Mouse (Mus musculus): ENCODE data around the gene Msh5. TPM values are rescaled to one million over a fixed set of nuclear protein-coding genes. Genes with fewer than 3 reads are reported as not detected.

The Msh5 gene
- 0.55 TPM for polyA plus RNA-seq (2014; fragmentation: Illumina TruSeq; extraction: RNeasy Lipid Tissue Mini Kit (QIAGEN cat#74804); ENCODE audit: low read depth, low replicate concordance)

DNA sequence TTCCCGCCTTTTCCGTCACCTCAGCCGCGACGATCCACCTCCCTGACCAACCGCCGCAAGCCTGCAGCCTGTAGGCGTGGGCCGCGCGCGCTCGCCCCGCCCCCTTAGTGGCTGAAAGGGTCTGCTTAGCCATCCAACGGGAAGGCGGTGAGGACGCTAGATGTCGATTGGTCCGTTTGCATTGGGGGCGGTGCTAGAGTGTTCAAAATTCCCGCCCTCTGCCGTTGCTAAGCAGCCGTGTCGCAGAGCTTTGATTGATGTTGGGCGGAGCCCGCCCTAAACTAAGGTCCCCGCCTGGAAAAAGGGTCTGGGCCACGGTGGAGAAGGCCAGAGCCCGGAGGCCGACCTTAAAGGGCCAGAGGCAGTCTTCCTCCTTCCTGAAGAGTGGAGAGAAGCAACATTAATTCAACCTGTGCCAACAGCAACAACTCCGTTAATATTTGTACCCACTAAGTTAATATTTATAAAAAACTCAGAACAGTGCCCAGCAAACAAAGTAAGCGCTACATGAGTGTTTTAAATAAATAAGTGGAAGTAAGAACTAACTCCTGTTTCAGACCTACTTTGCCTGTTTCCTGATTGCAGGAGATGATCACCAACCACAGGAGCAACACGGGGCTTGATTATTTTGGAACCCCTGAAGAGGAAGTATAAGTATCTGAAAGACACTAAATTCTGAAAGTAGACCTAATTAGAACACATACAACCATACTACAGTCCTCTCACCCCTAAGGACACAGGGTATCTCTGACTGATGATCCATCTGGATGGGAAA is at the start of gene Msh5:
Gene Msh5, minus strand, starts transcription at position 65 of the 775 bp plus-strand sequence.

DNA sequence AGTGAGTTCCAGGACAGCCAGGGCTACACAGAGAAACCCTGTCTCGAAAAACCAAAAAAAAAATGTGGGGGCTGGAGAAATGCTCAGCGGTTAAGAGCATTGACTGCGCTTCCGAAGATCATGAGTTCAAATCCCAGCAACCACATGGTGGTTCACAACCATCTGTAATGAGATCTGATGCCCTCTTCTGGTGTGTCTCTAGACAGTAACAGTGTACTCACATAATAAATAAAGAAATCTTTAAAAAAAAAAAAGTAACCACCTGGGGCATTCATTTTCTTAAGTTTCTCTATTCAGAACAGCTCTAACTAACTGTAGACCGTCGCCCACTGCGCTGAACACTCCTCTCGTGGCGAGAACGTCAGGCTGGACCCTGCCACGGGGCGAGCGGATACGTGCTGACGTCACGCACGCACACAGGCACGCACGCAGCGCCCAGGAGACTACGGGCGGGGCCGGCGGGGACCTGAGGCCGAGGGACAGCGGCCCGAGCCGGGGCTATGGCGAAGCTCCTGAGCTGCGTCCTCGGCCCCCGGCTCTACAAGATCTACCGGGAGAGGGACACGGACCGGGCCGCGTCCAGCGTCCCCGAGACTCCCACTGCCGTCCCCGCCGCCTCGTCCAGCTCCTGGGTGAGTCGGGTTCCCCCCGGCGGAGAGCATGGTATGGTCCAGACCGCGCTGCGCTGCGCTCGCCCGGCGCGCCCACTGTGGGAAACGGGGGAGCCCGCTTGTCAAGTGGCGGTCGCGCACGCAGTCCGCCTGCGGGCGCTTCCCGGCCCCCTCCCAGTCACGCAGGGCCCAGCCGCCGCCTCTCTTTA is 42.5 kb upstream of the Msh5 start, which contains the start of gene Abhd16a:
Gene Abhd16a, plus strand, starts transcription at position 439 of the 820 bp plus-strand sequence.

DNA sequence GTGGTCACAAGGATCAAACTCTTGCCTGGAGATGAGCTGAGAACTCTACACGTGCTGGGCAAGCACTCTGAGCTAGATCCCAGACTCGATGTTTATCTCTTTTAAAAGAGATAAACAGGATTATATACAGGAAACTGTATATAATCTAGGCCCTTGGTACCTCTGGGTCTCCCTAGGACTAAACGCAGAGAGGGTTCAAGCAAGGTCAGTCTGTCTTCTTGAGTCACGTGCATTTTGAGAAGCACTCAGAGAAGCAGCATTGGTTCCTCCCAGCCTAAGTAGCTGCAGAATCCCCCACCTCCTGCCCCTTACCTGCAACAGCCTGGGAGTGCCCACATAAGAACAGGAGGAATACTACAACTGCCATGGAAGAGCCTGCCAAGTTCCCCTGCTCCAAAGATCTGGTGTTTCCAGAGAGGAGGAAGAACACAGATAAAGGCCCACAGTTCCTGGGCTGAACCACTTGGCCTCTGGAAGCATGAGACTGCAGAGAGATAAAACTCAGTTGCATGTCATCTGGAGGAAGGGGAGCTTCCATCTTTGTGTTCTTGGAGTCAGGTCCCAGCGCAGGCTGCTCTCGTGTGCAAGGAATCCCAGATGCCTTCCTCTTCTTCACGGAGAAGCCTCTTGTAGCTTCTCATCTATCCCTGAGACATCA is 38.8 kb upstream of the Msh5 start, which contains the start of gene Ly6g6f:
Gene Ly6g6f, minus strand, starts transcription at position 403 of the 658 bp plus-strand sequence.

DNA sequence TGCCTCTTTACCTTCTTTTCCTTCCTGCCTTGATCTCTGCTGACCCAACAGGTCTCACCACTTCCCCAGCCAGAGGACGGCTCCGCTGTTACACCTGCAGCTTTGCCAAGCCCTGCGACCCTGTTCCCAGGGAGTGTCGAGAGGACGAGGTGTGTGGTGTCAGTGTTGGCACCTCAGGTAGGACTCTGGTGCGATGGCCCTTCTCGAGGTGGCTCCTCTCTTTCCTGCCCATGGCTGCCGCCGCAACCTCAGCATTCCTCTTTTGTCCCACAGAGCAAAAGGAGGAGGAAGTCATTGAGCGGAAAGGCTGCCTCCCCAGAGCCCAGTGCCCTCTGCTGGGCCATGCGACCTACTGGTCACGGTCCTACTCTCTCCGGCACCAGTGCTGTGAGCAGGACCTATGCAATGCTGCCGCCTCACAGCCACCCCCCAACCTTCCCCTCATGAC is 31.3 kb upstream of the Msh5 start, which contains the start of gene Ly6g6d:
Gene Ly6g6d, minus strand, starts transcription at position 280 of the 448 bp plus-strand sequence.

DNA sequence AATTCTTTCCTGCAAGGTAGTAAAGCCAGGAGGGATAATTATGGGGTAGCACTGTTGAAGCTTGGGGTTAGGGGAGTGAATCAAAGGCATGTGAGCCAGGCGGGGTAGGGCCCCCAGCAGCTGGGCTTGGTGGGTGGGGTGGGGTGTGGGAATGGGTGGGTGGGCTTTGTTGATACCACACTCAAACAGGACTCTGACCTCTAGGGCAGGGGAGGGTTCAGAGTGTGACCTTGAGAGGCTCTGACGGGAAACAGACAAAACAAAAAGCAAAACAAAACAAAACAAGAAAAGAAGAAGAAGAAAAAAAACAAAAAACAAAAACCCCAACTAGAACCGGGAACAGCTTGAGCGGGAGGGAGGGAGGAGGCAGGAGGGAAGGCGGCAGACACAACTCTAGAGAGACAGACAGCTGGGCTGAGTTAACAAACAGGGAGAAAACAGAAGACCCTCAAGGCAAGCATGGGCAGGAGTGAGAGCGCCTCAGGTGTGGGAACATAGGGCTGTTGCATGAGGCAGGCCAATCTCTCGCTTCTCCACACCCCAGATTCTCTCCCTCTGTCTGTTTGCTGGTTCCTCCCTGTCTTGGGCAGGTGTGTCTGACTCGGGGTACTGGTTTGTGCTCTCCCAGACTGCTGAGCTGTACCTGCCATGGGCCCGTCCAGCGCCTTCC is 30.1 kb upstream of the Msh5 start, which contains the start of gene Ly6g6e:
Gene Ly6g6e, plus strand, starts transcription at position 396 of the 670 bp plus-strand sequence.

DNA sequence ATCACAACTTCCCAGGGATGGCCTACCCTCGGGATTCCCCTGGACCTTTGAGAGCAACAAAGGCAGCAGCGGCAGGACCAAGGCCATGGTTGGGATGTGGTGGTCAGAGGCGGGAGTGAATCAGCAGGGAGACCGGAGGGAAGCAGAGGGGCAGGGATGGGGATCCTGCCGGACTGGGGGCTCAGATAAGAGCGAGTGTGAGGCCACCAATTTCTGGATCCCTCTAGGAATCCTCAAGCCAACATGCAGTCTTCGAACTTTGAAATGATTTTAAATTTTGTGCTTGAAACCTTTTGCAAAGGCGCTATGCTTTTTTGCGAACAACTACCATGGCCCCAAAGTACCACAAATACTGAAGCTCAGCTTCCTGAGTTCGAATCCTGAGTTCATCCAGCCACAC is 19.5 kb upstream of the Msh5 start, which contains the start of gene Mpig6b:
Gene Mpig6b, minus strand, starts transcription at position 101 of the 400 bp plus-strand sequence.

DNA sequence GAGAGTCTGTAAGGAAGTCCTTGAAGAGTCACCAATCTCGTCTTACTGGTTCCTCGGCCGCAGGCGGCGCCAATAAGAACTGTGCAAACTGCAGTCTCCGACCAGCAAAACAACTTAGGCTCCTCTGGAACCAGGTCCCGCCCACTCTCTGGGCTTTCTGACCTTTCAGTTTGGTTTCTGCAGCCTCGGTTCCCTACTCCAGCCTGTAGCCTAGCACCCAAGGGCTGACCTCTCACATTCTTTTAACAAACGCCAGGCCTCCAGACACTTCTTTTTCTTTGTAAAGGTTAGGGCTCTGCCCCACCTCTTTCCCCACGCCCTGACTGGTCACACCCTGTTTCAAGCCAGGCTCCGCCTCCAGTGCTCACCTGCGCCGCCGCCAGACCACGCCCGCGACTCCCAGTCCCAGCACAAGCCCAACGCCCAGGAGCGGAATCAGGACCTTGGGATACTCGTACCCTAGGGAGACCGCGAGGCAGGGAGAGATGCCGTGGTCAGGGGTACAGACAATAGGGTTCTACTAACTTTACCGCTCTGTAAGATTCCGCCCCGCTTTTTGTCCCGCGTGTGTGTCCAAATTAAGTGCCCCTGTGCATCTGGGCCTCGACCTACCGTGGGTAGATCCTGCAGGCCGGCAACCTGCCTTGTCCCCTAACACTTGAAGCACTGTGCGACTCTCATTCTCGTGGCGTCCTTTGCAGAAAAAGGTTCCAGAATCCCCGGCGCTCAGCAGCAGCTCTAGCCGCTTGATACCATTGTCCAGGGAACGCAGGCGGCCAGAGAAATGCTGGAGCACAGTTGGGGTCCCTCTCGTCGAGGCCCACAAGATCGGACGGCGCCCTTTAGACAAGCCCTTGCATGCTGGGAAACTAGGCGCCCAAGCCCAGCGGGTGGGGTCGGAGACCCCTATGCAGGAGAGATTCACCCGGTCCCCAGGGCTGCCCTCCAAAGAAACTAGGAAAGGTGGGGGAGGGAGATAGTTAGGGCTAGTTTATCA is 18.7 kb upstream of the Msh5 start, which contains the start of gene Ly6g6c:
Gene Ly6g6c, plus strand, starts transcription at position 438 of the 997 bp plus-strand sequence.

DNA sequence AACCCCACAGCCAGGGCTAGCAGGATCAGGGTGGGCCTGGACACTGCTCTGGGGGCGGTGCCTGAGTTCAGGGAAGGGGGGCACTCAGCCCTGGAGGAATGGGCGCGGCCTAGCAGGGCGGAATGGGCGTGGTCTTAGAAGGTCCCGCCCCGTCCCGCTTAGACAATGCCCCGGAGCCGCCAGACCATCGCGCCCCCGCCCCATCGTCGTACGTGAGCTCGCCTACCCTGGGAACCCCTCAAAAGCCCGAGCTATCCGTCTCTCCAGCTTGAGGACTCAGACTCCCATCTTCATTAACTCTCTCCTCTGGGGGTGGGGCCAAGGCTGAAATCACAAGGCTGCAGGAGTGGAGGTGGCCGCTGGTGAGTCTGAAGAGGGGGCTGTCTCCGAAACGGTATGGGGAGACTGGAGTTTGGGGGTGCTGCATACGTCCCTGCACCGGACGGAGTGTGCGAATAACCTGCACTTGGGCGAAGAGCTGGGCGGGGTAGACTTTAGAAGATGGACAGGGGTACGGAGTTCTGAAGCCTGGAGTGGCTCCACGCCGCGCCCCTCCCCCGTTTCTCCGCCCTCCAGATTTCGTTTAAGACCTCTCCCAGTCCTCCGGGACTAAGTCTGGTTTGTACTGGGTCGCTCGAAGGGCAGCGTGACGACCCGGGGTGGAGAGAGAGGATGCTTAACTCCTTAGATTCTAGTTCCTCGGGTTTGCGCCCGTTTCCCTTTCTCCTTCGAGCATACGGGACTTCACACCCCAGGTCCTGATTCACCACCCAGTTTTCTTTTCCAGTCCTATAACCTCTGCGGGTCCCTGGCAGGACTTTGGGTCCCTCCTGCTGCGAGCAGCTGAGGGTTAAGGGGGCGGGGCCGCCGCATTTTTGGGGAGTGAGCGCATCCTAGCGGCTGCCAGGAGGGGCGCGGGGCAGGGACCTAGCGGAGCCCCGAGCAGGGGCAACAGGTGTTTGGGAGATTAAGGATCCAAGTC is 12.7 kb upstream of the Msh5 start, which contains the start of gene Ddah2:
Gene Ddah2, plus strand, starts transcription at position 125 of the 982 bp plus-strand sequence.

DNA sequence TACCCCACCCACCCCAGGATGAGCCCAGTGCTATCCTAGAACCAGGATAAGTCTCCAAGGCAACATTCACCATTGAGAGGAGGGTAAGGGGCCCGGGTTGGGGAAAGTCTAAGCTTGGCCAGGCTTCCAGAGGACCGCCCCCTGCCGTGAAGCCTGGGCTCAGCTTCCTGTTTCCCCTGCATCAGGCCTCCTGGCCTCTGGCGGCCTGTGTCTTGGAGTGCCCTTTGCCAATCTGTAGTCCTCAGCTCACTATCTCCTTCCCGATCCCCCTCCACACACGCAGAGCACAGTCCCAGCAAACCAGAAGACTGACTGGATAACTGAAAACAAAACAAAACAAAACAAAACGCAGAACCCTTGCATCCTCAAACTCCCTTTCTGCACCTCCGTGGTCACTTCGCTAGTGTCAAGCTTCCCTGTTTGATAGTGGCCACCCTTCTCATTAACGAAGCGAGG is 3.0 kb upstream of the Msh5 start, which contains the start of gene Clic1:
Gene Clic1, plus strand, starts transcription at position 406 of the 456 bp plus-strand sequence.

DNA sequence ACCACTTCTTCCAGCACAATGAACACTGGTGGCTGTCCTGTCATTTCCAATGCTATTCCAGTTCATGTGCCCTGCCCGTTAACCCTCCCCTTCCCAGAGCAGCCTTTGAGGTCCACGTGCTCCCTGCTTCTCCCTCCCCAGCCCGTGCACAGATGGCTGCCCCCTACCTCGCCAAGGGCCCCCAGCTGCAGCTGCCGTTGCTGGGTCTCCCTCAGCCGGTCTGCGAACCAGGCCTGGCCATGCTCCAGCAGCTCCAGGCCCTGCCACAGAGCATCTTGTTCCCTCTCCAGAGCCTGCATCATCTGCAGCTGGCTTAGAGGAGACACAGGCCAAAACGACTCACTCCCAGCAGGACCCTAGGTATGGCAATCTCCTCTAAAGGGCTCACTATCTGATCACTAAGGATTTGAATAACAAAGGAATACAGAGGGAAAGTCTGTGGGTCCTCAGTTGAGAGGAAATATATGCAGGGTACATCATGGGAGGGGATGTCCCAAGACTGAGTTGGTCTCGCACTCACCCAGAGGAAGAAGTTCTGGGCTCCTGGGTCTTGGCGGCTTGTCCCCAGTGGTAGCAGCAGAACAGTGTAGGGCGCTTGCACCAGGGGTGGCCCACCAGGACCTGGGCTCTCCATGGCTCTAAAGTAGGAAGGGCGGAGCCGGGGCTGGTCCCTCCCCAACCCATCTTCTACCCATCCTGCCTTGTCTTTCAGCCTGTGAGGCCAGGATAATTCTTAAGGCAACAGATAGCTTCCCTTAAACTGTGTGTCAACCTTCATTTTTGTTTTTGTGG is 19.1 kb downstream of the Msh5 start, which contains the start of gene Sapcd1:
Gene Sapcd1, minus strand, starts transcription at position 740 of the 792 bp plus-strand sequence.

DNA sequence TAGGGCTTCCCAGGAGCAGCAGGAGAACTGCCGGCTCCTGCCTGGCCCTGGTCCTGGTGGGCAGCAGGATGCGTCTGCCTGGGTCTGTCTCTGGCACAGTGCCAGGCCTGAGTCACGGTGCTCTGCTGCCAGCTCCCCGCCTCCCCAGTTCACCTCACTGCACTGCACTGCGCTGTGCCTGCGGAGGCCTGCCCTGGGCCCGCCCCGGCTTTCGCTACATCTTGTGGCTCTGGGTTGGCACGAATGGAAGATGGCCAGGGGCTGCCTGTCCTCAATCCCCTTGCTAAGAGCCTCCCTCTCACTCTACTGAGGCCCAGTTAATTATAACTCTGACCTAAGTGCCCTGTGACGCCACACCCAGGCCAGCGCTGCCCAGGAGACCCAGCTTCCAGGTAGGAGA is 30.2 kb downstream of the Msh5 start, which contains the start of gene Vwa7:
Gene Vwa7, plus strand, starts transcription at position 204 of the 400 bp plus-strand sequence.

DNA sequence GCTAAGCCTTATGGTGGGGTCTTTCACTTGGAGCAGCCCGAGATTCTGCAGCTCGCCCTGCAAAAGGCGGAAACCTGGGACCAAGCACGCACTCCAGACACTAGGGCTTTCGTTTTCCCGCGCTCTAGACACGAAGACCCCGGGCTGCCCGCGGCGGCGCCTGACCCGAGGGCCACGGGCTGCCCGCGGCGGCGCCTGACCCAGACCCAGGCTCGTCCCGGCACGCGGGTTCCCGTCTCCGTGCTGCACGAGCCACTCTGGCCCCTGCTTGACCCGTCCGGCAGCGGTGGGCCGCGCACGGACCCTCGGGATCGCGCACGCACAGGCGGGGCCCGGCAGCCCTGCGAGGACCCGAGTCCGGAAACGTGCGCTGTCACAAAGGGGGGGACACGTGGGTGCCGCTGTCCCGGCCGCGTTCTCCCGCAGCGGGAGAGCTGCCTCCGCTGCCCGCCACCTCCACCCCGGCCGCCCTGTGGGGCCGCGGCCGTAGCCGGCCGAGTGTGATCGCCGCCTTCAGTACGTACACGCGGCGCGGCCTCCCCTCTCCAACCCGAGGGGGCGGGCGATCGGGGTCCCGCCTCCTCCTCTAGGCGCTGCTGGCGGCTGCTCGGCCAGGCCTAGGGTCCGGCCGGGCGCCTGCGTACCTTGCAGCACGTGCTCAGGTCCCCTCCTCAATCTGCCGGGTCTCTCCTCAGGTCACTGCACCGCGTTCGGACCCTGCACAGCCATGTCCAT is 45.7 kb downstream of the Msh5 start, which contains the start of gene Vars:
Gene Vars, plus strand, starts transcription at position 271 of the 735 bp plus-strand sequence.

DNA sequence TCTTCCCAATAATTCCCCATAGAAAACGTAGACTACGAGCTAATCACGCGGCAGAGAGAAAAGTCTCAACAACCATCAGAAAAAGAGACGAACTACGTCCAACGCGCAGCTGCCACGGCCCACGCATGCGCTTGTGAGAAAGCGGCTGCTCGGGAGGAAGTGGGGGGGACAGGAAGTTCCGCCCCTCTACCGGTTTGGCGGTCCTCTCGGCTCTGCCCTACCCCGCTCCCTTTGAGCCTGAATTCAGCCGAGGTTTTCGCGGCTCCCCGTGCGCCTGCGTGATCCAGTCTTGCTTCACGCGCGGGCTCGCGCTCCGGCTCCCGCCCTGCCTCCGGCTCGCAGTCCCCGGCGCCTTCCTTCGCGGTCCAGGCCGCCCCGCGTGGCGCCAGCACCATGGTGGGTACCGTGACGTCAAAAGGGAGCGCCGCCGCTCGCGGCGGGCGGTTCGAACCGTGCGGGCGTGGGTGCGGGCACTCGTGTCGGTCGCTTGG is 64.8 kb downstream of the Msh5 start, which contains the start of gene Lsm2:
Gene Lsm2, plus strand, starts transcription at position 173 of the 491 bp plus-strand sequence.

